Mouse (Mus musculus): ENCODE data around the gene Mcoln1. TPM values are rescaled to one million over a fixed set of nuclear protein-coding genes. Genes with fewer than 3 reads are reported as not detected.

Mcoln1 gene
- polyA plus RNA-seq, 1 experiment from 2014 or later: 31.3 TPM

GRCm38 (mm10) chr8:3536940-3537339, 36.7 kb downstream of the Mcoln1 start:
- Histone ChIP-seq H3K4me1 (ENCODE audit: control insufficient read depth, insufficient read depth, low read length) (no peaks in the 10 kb centered on the region), H3K9me3 (replicated peaks; ENCODE audit: control insufficient read depth, low read length) (no peaks in the 10 kb centered on the region), H3K36me3 (ENCODE audit: control insufficient read depth, insufficient read depth, low read length) (peaks cover 5% of the 10 kb centered on the region), H3K9ac (ENCODE audit: low read depth, low read length) (no peak overlapping the region), H3K27ac (ENCODE audit: low read depth, low read length) (no peak overlapping the region), H3K4me3 (ENCODE audit: low read depth, low read length) (no peak overlapping the region), H3K4me2 (no peak overlapping the region), H3K27me3 (ENCODE audit: control insufficient read depth, insufficient read depth, low read length) (no peaks in the 10 kb centered on the region)
- ATAC-seq (replicated peaks; ENCODE audit: insufficient number of reproducible peaks, low FRiP score, low TSS enrichment): no peak
- 90% methylated on average over 9 of the region's 9 CpGs for WGBS (ENCODE audit: insufficient replicate concordance)

- WGBS (ENCODE audit: insufficient replicate concordance): 93% methylated on average over 24 of the region's 26 CpGs
- Histone ChIP-seq H3K9ac (ENCODE audit: low read depth, low read length) (no peak overlapping the region), H3K36me3 (ENCODE audit: control insufficient read depth, insufficient read depth, low read length) (peaks cover 5% of the 10 kb centered on the region), H3K4me3 (ENCODE audit: low read depth, low read length) (no peak overlapping the region), H3K27ac (ENCODE audit: low read depth, low read length) (no peak overlapping the region), H3K9me3 (replicated peaks; ENCODE audit: control insufficient read depth, low read length) (no peaks in the 10 kb centered on the region), H3K4me2 (no peak overlapping the region), H3K27me3 (ENCODE audit: control insufficient read depth, insufficient read depth, low read length) (no peaks in the 10 kb centered on the region), H3K4me1 (ENCODE audit: control insufficient read depth, insufficient read depth, low read length) (no peaks in the 10 kb centered on the region)
- no peak for ATAC-seq (replicated peaks; ENCODE audit: insufficient number of reproducible peaks, low FRiP score, low TSS enrichment)
Observed at GRCm38 (mm10) chr8:3537666-3538065, 37.4 kb downstream of the Mcoln1 start.

GRCm38 (mm10) chr8:3539146-3539545, 38.9 kb downstream of the Mcoln1 start:
- ATAC-seq (replicated peaks; ENCODE audit: insufficient number of reproducible peaks, low FRiP score, low TSS enrichment): no peak
- WGBS (ENCODE audit: insufficient replicate concordance): 78% methylated on average over 7 of the region's 7 CpGs

GRCm38 (mm10) chr8:3540076-3540475, 39.8 kb downstream of the Mcoln1 start:
- Histone ChIP-seq H3K36me3 (ENCODE audit: control insufficient read depth, insufficient read depth, low read length) (peaks cover 16% of the 10 kb centered on the region), H3K27me3 (ENCODE audit: control insufficient read depth, insufficient read depth, low read length) (no peaks in the 10 kb centered on the region), H3K4me1 (ENCODE audit: control insufficient read depth, insufficient read depth, low read length) (no peaks in the 10 kb centered on the region), H3K4me3 (ENCODE audit: low read depth, low read length) (no peak overlapping the region), H3K9ac (ENCODE audit: low read depth, low read length) (no peak overlapping the region), H3K27ac (ENCODE audit: low read depth, low read length) (no peak overlapping the region), H3K4me2 (no peak overlapping the region), H3K9me3 (replicated peaks; ENCODE audit: control insufficient read depth, low read length) (no peaks in the 10 kb centered on the region)
- 84% methylated on average over 4 of the region's 4 CpGs for WGBS (ENCODE audit: insufficient replicate concordance)
- ATAC-seq (replicated peaks; ENCODE audit: insufficient number of reproducible peaks, low FRiP score, low TSS enrichment): no peak

More at GRCm38 (mm10) chr8:3539146-3539545, 38.9 kb downstream of the Mcoln1 start:
- Histone ChIP-seq H3K9ac (ENCODE audit: low read depth, low read length) (no peak overlapping the region), H3K4me3 (ENCODE audit: low read depth, low read length) (no peak overlapping the region), H3K9me3 (replicated peaks; ENCODE audit: control insufficient read depth, low read length) (no peaks in the 10 kb centered on the region), H3K27me3 (ENCODE audit: control insufficient read depth, insufficient read depth, low read length) (no peaks in the 10 kb centered on the region), H3K36me3 (ENCODE audit: control insufficient read depth, insufficient read depth, low read length) (peaks cover 12% of the 10 kb centered on the region), H3K4me1 (ENCODE audit: control insufficient read depth, insufficient read depth, low read length) (no peaks in the 10 kb centered on the region), H3K27ac (ENCODE audit: low read depth, low read length) (no peak overlapping the region), H3K4me2 (no peak overlapping the region)

- WGBS (ENCODE audit: insufficient replicate concordance): 87% methylated on average over 2 of the region's 2 CpGs
- no peak overlapping the region for H3K4me3 ChIP-seq (ENCODE audit: low read depth, low read length)
- H3K4me2 ChIP-seq: no peak overlapping the region
- ATAC-seq (replicated peaks; ENCODE audit: insufficient number of reproducible peaks, low FRiP score, low TSS enrichment): no peak
- no peak overlapping the region for H3K27ac ChIP-seq (ENCODE audit: low read depth, low read length)
- H3K36me3 ChIP-seq (ENCODE audit: control insufficient read depth, insufficient read depth, low read length): peaks cover 13% of the 10 kb centered on the region
- H3K9ac ChIP-seq (ENCODE audit: low read depth, low read length): no peak overlapping the region
- no peaks in the 10 kb centered on the region for H3K9me3 ChIP-seq (replicated peaks; ENCODE audit: control insufficient read depth, low read length)
- H3K27me3 ChIP-seq (ENCODE audit: control insufficient read depth, insufficient read depth, low read length): no peaks in the 10 kb centered on the region
- H3K4me1 ChIP-seq (ENCODE audit: control insufficient read depth, insufficient read depth, low read length): no peaks in the 10 kb centered on the region
Observed at GRCm38 (mm10) chr8:3546511-3546910, 46.3 kb downstream of the Mcoln1 start.

- Histone ChIP-seq H3K27ac (ENCODE audit: low read depth, low read length) (no peak overlapping the region), H3K9me3 (replicated peaks; ENCODE audit: control insufficient read depth, low read length) (no peaks in the 10 kb centered on the region), H3K36me3 (ENCODE audit: control insufficient read depth, insufficient read depth, low read length) (no peaks in the 10 kb centered on the region), H3K4me1 (ENCODE audit: control insufficient read depth, insufficient read depth, low read length) (no peaks in the 10 kb centered on the region), H3K4me3 (ENCODE audit: low read depth, low read length) (no peak overlapping the region), H3K4me2 (no peak overlapping the region), H3K9ac (ENCODE audit: low read depth, low read length) (no peak overlapping the region), H3K27me3 (ENCODE audit: control insufficient read depth, insufficient read depth, low read length) (no peaks in the 10 kb centered on the region)
- WGBS (ENCODE audit: insufficient replicate concordance): 86% methylated on average over 1 of the region's 1 CpGs
- no peak for ATAC-seq (replicated peaks; ENCODE audit: insufficient number of reproducible peaks, low FRiP score, low TSS enrichment)
Observed at GRCm38 (mm10) chr8:3552240-3552639, 52.0 kb downstream of the Mcoln1 start.

- ATAC-seq (replicated peaks; ENCODE audit: insufficient number of reproducible peaks, low FRiP score, low TSS enrichment): peak; percentile 92
- Histone ChIP-seq H3K4me1 (ENCODE audit: control insufficient read depth, insufficient read depth, low read length) (no peaks in the 10 kb centered on the region), H3K27me3 (ENCODE audit: control insufficient read depth, insufficient read depth, low read length) (no peaks in the 10 kb centered on the region), H3K27ac (ENCODE audit: low read depth, low read length) (no peak overlapping the region), H3K4me3 (ENCODE audit: low read depth, low read length) (no peak overlapping the region), H3K9me3 (replicated peaks; ENCODE audit: control insufficient read depth, low read length) (no peaks in the 10 kb centered on the region), H3K4me2 (no peak overlapping the region), H3K36me3 (ENCODE audit: control insufficient read depth, insufficient read depth, low read length) (no peaks in the 10 kb centered on the region), H3K9ac (ENCODE audit: low read depth, low read length) (no peak overlapping the region)
- 60% methylated on average over 4 of the region's 4 CpGs for WGBS (ENCODE audit: insufficient replicate concordance)
Observed at GRCm38 (mm10) chr8:3556114-3556513, 55.9 kb downstream of the Mcoln1 start.

Other genes with a start within 250 kb of the Mcoln1 start
- gene Insr, start 220.8 kb upstream of the Mcoln1 start, polyA plus RNA-seq (2014; fragmentation: Nextera tagmentation; extraction: Ambion mirVana): 39.2 and 45.7 TPM in 2 replicates
- 0.10 TPM in 1 of 2 replicates, not detected in the other for gene A430078G23Rik, start 147.0 kb upstream of the Mcoln1 start, polyA plus RNA-seq (2014; fragmentation: Nextera tagmentation; extraction: Ambion mirVana)
- gene Arhgef18, start 107.5 kb upstream of the Mcoln1 start, polyA plus RNA-seq (2014; fragmentation: Nextera tagmentation; extraction: Ambion mirVana): 5.3 and 6.2 TPM in 2 replicates
- gene Pex11g, start 32.8 kb upstream of the Mcoln1 start, polyA plus RNA-seq (2014; fragmentation: Nextera tagmentation; extraction: Ambion mirVana): 2.7 and 3.1 TPM in 2 replicates
- gene Tex45, start 29.6 kb upstream of the Mcoln1 start, polyA plus RNA-seq (2014; fragmentation: Nextera tagmentation; extraction: Ambion mirVana): not detected in 2 replicates
- 11.5 and 19.7 TPM in 2 replicates for gene Zfp358, start 7.3 kb upstream of the Mcoln1 start, polyA plus RNA-seq (2014; fragmentation: Nextera tagmentation; extraction: Ambion mirVana)
- gene Pnpla6, start 14.9 kb downstream of the Mcoln1 start, polyA plus RNA-seq (2014; fragmentation: Nextera tagmentation; extraction: Ambion mirVana): 14.0 and 15.9 TPM in 2 replicates
- gene C330021F23Rik, start 67.5 kb downstream of the Mcoln1 start, polyA plus RNA-seq (2014; fragmentation: Nextera tagmentation; extraction: Ambion mirVana): 3.9 and 5.1 TPM in 2 replicates
- gene Camsap3, start 86.8 kb downstream of the Mcoln1 start, polyA plus RNA-seq (2014; fragmentation: Nextera tagmentation; extraction: Ambion mirVana): 1.6 TPM in 2 replicates
- 32.6 and 34.7 TPM in 2 replicates for gene Xab2, start 120.9 kb downstream of the Mcoln1 start, polyA plus RNA-seq (2014; fragmentation: Nextera tagmentation; extraction: Ambion mirVana)
- 109 and 114 TPM in 2 replicates for gene Pet100, start 121.1 kb downstream of the Mcoln1 start, polyA plus RNA-seq (2014; fragmentation: Nextera tagmentation; extraction: Ambion mirVana)
- gene Pcp2, start 125.1 kb downstream of the Mcoln1 start, polyA plus RNA-seq (2014; fragmentation: Nextera tagmentation; extraction: Ambion mirVana): 0.11 TPM in 1 of 2 replicates, not detected in the other
- gene Stxbp2, start 130.5 kb downstream of the Mcoln1 start, polyA plus RNA-seq (2014; fragmentation: Nextera tagmentation; extraction: Ambion mirVana): 57.7 and 60.2 TPM in 2 replicates
- gene Retn, start 155.3 kb downstream of the Mcoln1 start, polyA plus RNA-seq (2014; fragmentation: Nextera tagmentation; extraction: Ambion mirVana): not detected in 2 replicates
- not detected in 2 replicates for gene Mcemp1, start 165.3 kb downstream of the Mcoln1 start, polyA plus RNA-seq (2014; fragmentation: Nextera tagmentation; extraction: Ambion mirVana)
- gene Fcor, start 171.9 kb downstream of the Mcoln1 start, polyA plus RNA-seq (2014; fragmentation: Nextera tagmentation; extraction: Ambion mirVana): 9.4 and 12.2 TPM in 2 replicates
- gene Trappc5, start 175.8 kb downstream of the Mcoln1 start, polyA plus RNA-seq (2014; fragmentation: Nextera tagmentation; extraction: Ambion mirVana): 26.3 and 33.2 TPM in 2 replicates
- 0.13 and 0.14 TPM in 2 replicates for gene Fcer2a, start 193.7 kb downstream of the Mcoln1 start, polyA plus RNA-seq (2014; fragmentation: Nextera tagmentation; extraction: Ambion mirVana)
- gene Clec4g, start 220.2 kb downstream of the Mcoln1 start, polyA plus RNA-seq (2014; fragmentation: Nextera tagmentation; extraction: Ambion mirVana): 4.1 and 4.6 TPM in 2 replicates
- not detected in 2 replicates for gene Cd209a, start 248.5 kb downstream of the Mcoln1 start, polyA plus RNA-seq (2014; fragmentation: Nextera tagmentation; extraction: Ambion mirVana)

All from heart, embryonic 11.5 days (tissue).